Mouse (Mus musculus): ENCODE data around the gene Nus1. TPM values are rescaled to one million over a fixed set of nuclear protein-coding genes. Genes with fewer than 3 reads are reported as not detected.
A peak's percentile ranks its signal among the peaks of the same experiment; 100 is the strongest.

Nus1 gene
- polyA plus RNA-seq, 2 experiments from 2014 or later, result 7.5 to 8.7 TPM

DNA sequence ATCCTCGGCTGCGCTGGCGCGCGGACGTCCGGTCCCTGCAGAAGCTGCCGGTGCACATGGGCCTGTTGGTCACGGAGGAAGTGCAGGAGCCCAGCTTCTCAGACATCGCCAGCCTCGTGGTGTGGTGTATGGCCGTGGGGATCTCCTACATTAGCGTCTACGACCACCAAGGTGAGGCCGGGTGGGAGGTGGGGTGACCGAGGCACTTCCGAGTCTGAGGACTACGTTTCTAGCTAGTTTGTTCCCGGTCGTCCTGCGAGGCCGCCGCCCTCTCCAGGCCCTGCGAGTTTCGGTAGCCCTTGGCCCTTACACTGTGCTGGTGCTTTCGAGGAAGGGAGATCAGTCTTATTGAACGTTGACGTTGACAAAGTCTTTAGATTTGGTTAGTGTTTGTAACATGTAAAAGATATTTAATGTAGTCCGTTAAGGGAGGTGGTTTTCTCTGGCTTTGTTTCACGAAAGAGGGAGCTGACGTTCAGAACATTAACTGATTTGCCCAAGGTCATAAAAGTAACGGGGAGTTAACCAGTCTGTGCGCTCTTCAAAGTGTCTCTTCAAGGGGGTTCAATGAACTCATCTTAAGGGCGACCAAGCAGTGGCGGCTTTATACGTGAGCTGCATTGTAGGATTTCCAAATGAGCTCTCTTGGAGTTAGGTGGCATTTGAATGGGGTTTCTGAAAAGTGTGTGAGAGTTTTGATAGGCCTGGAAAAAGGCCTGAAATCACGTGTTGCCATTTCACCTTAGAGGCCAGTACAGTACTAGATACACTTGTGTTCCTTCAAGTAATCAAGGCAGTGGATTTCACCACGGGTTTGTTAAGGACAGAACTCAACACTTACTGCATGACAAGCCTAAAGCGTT, 882 bp downstream of the Nus1 start:
- ATAC-seq, result peak; percentile 6

DNA sequence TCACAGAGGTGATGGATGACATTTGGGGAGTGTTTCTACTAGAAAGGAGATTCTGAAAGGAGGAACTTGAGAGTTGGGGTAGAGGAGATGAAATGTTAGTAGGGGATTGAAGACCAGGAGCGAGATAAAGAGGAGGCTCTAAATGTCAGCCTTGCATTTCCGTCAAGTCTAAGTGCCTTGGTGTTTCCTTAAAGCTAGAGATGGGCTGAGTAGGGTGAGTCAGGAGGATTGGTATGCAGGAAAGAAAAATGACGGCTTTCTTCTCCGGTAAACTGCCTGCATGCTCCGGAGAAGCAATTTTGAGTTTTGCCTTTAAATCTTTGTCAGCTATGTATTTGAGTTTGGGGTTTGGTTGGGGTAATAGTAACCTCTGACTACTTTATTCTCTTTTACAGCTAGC, 1.6 kb downstream of the Nus1 start:
- ATAC-seq, result no peak

DNA sequence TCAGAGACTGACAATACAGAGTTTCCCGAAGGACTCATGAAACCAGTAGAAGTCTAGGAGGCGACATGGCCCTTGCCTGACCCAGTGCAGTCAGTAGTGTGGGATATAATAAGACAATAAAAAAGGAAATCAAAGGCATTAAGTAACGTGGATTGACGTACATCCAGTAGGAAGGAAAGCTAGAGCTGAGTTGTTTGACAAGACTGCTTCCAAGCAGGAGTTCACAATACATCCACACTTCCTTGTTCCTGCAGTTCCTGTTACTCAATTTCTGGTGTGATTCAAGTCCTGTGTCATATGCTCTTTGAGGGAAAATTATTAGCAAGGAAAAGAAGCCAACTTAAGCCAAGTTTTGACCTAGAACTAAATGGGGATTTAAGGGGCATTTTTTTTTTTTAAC, 2.1 kb downstream of the Nus1 start:
- no peak for ATAC-seq

DNA sequence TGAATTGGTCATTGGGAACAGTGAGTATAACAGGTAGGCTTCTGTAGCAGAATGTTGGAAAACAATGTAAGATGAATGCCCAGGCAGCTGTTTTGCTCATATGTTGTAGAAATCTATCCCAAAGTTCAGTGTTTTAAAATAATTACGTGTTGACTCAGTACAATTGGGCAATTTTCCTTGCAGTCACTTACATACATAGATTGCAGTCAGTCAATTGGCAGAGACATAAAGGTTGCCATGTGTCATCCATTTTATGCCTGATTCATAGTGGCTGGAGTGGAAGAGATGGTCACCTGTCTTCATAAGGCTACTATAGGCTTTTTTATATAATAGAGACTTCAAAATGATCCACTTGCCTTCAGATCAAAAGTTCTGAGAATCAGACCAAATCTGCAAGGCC, 3.2 kb downstream of the Nus1 start:
- no peak for ATAC-seq

DNA sequence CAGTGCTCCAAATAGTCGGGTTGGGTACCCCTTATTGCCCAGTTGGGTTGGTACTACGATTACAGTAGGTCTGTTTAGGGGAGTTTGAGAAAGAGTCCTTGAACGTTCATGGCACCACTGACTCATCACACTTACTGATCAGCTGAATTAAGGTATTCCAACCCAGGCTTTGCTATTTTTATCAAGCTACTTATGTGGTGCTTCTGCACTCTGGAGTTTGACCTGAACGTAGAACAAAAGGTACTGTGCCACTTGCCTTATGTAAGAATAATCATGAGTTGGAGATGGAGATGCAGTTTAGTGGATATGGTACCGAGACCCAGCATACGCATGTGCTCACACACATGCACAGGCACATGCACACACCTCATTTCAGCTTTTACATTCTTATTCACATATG, 4.4 kb downstream of the Nus1 start:
- ATAC-seq, result no peak

DNA sequence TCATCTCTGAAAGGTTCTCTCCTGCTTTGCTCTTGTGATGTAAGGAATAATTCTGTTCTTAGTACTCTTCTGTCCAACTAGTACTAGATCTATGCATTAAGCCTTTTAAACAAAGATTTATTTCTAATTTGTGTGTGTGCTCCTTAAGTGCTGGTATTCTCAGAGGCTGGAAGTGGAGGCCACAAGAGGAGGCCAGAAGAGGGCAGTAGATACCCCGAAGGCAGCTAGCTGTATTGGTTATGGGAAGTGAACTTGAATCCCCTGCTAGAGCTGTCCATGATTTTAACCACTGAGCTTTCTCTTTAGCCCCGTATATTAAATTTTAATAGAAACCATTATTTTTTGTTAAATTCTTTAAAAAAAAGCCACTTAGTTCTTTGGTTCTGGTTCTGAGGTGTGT, 5.8 kb downstream of the Nus1 start:
- peak; percentile 44 for ATAC-seq

DNA sequence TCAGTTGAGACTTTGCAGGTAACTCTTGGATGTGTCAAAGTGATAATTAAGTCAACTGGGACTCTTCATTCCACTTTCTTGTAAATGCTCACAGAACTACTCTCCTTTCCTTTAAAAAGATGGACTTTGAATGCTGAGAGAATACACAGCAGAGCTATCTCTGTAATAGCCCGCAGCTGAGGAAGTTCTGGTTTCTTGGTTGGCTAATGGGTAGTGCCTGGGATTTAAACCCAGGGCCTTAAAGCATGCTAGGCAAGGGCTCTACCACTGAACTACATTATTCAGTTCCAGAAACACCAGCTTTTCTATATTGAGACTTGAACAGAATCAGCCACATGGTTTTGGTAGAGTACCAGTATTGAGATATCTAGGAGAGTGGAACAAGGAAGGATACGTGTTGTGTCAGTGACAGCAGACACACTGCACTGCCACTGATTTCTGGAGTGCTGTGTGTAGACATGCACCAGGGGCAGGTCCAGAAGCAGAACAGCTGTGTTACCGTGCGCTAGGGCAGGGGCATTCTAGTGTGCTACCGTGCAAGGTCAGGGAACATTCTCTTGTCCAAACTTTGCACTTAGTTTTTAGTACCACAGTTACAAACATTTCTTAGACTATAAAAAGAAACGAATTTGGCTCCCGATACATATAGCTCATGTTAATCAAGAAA, 9.1 kb downstream of the Nus1 start:
- no peak for ATAC-seq

DNA sequence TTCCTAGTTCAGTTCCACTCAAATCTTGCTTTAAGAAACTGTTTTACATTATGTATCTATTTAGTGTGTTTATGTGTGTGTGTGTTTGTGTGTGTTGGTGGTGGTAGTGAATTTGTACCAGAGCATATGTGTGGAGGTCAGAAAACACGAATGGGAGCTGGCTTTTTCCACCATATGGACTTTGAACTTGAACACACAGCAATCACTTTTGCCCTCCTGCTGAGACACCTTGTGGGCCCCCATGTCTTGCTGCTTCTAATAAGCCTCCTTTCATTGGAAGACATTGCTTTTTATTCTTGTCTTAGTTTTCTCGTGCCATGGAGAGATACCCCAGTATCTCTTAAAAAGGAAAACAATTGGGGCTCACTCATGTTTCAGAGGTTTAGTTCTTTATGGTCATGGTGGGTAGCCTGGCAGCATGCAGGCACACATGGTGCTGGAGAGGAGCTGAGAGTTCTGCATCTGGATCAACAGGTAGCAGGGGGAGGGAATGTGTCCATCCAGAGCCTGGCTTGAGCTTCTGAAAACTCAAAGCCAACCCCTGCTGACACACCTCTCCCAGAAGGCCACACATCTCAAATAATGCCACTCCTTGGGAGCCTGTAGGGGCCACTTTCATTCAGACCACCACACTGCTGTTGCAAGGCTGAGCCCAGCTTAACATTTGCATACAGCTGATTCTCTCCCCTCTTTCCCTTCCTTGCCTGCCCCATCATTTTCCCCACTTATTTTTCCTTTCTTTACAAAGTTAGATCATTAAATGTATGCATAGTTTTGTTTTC, 10.5 kb downstream of the Nus1 start:
- ATAC-seq, result no peak

DNA sequence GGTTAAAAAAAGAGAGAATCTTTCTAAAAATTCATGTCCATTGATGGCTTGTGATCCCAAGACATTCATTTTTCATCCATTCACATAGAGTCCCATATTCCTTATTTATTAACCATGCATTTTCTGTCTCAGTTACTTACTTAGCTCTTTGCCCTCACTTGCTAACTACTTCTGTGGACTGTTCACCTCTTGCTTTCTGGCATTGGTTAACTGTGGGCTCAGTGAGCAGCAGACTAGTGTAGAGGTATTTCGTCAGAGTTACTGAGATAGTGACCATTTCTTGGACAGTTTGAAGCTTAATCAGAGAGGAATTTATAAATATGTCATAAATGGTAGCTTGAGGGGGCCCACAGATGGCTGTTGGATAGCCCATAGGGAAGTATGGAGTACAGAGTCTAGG, 13.6 kb downstream of the Nus1 start:
- ATAC-seq, result no peak

DNA sequence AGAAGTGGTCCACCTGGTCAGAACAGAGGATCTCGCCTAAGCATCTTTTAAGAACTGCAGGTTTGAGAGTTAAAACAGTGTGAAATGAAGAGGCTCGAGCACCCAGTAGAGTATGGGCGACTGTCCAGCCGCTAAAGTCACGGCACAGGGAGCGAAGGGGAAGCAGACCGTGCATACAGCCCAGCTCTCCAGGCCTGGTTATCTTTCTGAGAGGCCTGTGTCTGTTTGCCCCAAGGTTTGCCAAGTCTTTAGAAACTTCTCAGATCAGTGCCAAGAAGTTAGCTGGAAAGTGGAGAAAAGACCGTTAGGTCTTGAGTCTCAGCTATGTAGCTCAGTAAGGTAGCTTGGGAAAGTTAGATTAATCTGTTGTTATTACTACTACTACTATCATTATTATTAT, 17.5 kb downstream of the Nus1 start:
- ATAC-seq, result no peak

DNA sequence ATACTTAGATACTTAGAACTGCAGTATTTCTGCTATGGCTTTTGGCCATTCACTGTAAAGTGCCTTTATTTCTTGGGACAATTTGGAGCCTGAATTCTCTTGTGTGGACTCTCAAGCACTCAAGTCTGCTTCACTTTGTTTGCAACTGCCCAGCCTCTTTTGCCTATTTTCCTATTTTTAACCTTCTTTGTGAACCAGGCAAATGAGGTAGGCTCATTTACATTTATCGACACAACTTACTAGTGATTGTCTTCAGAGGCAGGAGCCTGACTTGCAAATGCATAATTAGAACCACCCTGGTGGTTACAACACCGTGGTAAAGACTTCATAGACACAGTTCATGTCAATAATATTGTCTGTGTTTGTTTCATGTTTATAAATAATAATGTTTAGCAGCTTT, 43.3 kb downstream of the Nus1 start:
- no peak for ATAC-seq

DNA sequence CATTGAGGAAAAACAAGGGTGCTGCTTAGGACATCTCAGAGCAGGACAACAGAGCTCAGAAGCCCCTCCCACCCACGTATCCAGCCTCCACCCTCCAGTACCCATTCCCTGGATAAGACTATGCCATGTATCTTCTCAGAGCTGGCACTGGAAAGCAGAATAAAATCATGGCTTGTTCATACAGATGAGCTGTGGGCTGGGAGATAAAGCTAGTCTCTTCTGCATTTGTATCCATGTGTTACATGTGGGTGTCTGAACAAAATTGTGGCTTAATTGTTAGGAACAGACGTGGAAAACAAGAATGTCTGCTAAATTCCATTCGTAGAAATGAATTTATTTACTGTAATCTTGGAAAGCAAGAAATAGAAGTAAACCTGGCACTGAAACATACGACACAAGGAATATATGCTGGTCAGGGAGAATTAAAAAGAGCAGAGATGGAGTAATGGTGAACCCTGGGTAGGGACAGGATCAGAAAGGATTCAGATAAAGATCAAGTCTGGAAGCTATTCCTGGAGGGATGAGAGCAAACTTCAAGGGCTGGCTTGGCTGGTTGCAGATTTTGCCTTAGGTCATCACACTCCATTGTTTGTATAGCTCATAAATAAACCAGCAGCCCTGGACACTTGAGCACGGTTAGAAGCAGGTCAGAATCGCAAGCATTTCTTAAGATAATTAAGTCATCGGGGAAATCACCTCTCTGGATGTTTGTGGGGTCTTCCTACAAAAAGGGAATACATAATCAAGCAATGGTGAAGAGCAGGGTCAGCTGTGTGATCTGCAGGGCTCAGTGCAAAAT, 46.8 kb downstream of the Nus1 start:
- ATAC-seq, result no peak

DNA sequence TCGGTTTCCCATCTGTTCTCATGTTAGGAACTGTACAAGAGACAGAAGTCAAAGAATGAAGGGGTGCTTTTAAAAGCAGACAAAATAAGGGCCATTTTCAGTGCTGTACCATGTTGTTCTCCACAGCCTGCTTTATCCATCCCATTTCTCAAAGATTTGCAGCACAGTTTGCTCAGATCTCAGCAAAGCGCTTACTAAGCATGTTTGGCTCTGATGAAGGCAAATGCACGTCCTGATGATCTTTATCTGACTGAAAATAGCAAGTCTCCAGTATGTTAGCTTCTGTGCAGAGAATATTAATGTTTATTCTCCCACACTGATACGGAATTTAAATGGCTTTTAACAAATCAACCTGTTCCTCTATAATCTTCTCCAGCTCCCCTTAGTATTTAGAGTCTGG, 54.2 kb downstream of the Nus1 start:
- no peak for ATAC-seq

Other genes with a start within 250 kb of the Nus1 start
- not detected for gene Ros1, start 222.3 kb upstream of the Nus1 start, polyA plus RNA-seq (2017; shearing (Covaris generic))
- under 1 TPM in 1 of 2 experiments, not detected in 1; 0.07 TPM for gene Dcbld1, start 183.9 kb upstream of the Nus1 start, polyA plus RNA-seq (2017; shearing (Covaris generic))
- not detected for gene Gm26741, start 58.8 kb upstream of the Nus1 start, polyA plus RNA-seq (2017; shearing (Covaris generic))
- 1 to 10 TPM; 6.2 to 6.3 TPM for gene Gopc, start 35.4 kb upstream of the Nus1 start, polyA plus RNA-seq (2017; shearing (Covaris generic))
- not detected for gene Nepn, start 28.6 kb upstream of the Nus1 start, polyA plus RNA-seq (2017; shearing (Covaris generic))